Mouse (Mus musculus): ENCODE results near the gene Gm43191. TPM values are rescaled to one million over a fixed set of nuclear protein-coding genes. Genes with fewer than 3 reads are reported as not detected.

Gm43191 gene
- polyA plus RNA-seq (2012): not detected in 2 replicates

DNA sequence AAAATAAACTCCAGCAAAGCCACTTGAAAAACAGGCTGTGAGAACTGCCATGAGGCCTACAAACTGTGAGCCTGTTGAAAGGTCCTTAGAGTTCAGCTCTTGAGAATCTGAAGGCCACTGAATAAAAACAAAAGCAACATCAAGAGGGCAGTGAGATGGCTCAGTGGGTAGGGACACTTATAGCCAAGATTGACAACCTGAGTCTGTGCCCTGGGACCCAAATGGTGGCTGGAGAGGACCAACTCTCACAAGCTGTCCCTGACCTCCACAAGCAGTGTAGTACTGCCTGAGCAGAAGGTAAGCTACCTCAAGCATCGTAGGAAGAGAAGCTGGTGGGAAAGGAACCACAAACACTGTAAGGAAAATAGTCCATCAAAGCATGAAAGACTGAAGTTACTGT is at the start of gene Gm43191:
Gm43191 (minus strand) TSS at position 101 of the 400 bp plus-strand sequence.
- Histone ChIP-seq H3K4me1 (ENCODE audit: control insufficient read depth) (no peaks in the 10 kb centered on the region), H3K9me3 (ENCODE audit: control insufficient read depth, low read length) (no peaks in the 10 kb centered on the region), H3K4me3 (replicated peaks) (no peak within 1 kb of the TSS), H3K36me3 (ENCODE audit: control insufficient read depth) (peaks cover 71% of the 10 kb centered on the region), H3K27me3 (ENCODE audit: control insufficient read depth) (no peaks in the 10 kb centered on the region)
- TF ChIP-seq GATA1 (IDR thresholded peaks at IDR 0.05; ENCODE audit: low read length) (no peak), TAL1 (IDR thresholded peaks at IDR 0.05; ENCODE audit: low read length) (no peak)

DNA sequence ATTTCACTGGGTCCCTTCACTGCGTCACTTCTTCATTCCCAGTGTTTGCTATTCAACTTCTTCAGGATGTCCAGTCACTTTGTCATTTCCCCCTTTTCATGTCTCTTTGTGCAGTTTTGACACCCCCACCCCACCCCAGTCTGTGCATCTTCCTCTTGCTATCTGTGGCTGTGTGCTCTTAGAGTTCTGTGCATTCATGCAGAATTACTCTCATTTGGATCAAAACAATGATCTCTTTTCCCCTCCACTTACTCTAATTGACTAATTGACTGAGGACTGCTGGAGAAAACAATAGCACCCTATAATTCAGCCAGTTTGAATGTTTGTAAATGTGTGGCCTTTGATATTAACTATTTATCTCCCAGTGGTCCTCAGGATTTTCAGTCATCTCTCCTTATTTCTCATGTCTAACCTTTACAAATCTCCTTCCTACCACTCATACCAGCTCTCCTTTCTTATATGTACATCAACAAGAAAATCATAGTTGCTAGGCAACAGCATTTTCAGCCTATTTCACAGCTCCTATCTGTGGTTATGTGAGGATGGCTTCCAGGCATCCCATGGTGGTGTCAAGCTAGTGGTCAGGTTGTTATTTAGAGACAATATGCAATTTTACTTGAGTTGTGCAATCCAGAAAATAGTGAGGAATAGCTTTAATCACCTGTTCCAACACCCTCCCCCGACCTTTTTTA is 48.6 kb upstream of the Gm43191 start:
- Histone ChIP-seq H3K9me3 (ENCODE audit: control insufficient read depth, low read length) (no peaks in the 10 kb centered on the region), H3K4me3 (replicated peaks) (no peak overlapping the region), H3K4me1 (ENCODE audit: control insufficient read depth) (peaks cover 3% of the 10 kb centered on the region; the same call in 1 of the 2 replicates), H3K27me3 (ENCODE audit: control insufficient read depth) (peaks cover 2% of the 10 kb centered on the region; the same call in 1 of the 2 replicates), H3K36me3 (ENCODE audit: control insufficient read depth) (no peaks in the 10 kb centered on the region)
- no peak for TF ChIP-seq GATA1 (IDR thresholded peaks at IDR 0.05; ENCODE audit: low read length)
- TF ChIP-seq TAL1 (IDR thresholded peaks at IDR 0.05; ENCODE audit: low read length): no peak

DNA sequence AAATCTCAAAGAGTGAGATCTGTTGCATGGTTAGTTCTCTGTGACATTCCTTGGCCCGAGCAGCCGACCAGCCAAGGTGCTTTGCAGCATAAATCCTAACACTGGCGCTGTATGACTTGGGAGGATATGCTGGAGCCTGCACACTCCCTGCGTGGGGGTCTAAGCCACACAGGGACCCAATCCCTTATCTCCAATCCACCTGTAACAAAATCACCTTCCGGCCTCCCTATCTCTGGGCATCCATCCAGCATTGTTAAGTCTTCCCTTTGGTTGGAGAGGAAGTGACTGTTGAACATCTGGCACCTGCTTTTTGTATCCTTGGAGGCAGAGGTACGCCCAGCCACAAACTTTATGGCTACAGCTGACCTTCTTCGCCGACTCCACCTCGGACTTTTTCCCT is 45.7 kb upstream of the Gm43191 start:
- Histone ChIP-seq H3K36me3 (ENCODE audit: control insufficient read depth) (no peaks in the 10 kb centered on the region), H3K4me1 (ENCODE audit: control insufficient read depth) (peaks cover 3% of the 10 kb centered on the region; the same call in 1 of the 2 replicates), H3K9me3 (ENCODE audit: control insufficient read depth, low read length) (no peaks in the 10 kb centered on the region), H3K27me3 (ENCODE audit: control insufficient read depth) (peaks cover 2% of the 10 kb centered on the region; the same call in 1 of the 2 replicates), H3K4me3 (replicated peaks) (no peak overlapping the region)
- TF ChIP-seq TAL1 (IDR thresholded peaks at IDR 0.05; ENCODE audit: low read length): no peak
- no peak for TF ChIP-seq GATA1 (IDR thresholded peaks at IDR 0.05; ENCODE audit: low read length)

DNA sequence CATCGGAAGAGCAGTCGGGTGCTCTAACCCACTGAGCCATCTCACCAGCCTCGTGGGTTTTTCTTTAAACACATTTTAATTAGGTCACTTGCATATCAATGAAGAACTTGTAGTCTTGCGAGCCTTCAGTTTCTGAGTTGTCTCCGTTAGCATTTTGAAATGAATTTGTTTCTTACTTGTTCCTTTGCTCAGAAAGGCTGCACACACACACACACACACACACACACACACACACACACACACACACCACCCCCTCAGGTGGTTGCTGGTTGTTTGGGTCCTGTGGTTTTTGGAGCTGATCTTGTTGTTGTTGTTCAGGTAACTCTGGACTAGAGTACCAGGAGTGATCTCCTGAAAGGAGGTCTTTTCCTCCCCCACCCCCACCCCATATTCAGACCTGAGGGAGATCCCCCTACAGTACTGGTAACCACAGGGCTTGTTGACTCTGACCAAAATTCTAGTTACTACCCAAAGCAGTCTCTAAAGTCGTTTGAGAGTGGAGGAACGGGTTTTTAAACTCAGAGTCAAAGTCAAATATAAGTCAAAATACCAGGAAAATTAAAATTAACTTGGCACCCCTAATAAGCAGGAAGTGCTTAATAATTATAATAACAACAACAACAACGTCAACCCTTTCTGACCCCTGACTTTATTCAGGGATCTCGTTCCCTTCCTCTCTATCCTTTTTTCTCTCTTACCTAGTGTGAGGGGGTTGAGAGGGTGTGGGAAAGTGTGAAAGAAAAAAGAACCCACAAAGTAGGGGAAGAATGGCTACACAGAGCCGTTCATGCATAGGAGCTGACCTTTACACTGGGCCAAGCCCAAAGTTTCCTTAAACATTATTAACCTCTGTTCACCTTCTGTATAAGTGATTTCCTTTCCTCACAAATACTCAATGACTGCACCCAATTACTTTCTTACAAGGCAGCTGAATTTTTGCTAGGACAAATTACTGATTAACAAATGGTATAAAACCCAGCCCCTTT is 42.7 kb upstream of the Gm43191 start:
- H3K27me3 ChIP-seq (ENCODE audit: control insufficient read depth): no peaks in the 10 kb centered on the region
- no peak for TF ChIP-seq GATA1 (IDR thresholded peaks at IDR 0.05; ENCODE audit: low read length)
- TF ChIP-seq TAL1 (IDR thresholded peaks at IDR 0.05; ENCODE audit: low read length): no peak
- no peaks in the 10 kb centered on the region for H3K36me3 ChIP-seq (ENCODE audit: control insufficient read depth)
- no peak overlapping the region for H3K4me3 ChIP-seq (replicated peaks)
- H3K4me1 ChIP-seq (ENCODE audit: control insufficient read depth): peaks cover 3% of the 10 kb centered on the region; the same call in 1 of the 2 replicates
- H3K9me3 ChIP-seq (ENCODE audit: control insufficient read depth, low read length): no peaks in the 10 kb centered on the region

DNA sequence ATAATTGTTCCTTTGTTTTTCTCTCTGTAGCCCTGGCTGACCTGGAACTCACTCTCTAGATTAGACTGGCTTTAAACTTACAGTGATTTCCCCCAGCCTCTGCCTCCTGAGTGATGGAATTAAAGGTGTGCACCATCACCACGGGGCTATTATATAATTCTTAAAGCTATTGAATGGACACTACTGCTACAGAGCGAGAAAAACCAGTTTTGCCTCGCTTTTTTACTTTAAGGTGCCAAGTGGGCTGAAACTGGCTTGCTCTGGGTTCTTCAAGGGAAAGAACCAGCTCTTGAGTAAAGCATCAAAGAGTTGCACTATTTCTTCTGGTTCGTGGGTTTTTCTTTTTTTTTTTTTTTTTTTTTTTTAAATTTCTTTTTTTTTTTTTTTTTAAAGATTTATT is 41.9 kb upstream of the Gm43191 start:
- Histone ChIP-seq H3K4me3 (replicated peaks) (no peak overlapping the region), H3K36me3 (ENCODE audit: control insufficient read depth) (no peaks in the 10 kb centered on the region), H3K27me3 (ENCODE audit: control insufficient read depth) (no peaks in the 10 kb centered on the region), H3K4me1 (ENCODE audit: control insufficient read depth) (peaks cover 3% of the 10 kb centered on the region; the same call in 1 of the 2 replicates), H3K9me3 (ENCODE audit: control insufficient read depth, low read length) (no peaks in the 10 kb centered on the region)
- TF ChIP-seq TAL1 (IDR thresholded peaks at IDR 0.05; ENCODE audit: low read length) (no peak), GATA1 (IDR thresholded peaks at IDR 0.05; ENCODE audit: low read length) (no peak)

DNA sequence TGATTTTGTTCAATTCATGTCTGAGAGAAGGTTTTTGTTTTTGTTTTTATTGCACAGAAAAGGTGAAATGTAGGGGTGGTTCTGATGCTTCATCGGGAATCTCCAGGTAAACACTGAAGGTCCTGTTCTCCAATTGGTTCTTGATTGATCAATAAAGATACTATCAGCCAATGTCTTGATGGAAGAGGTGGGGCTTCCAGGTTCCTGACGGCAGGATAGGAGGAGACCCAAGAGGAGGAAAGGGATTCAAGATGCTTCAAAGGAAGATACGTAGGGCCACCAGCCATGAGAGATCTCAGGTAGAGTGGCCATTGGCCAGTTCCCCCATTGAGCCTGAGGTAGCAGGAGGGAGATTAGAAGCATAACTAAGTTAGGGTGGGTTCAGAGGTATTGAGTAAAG is 37.9 kb upstream of the Gm43191 start:
- no peaks in the 10 kb centered on the region for H3K4me1 ChIP-seq (ENCODE audit: control insufficient read depth)
- TF ChIP-seq GATA1 (IDR thresholded peaks at IDR 0.05; ENCODE audit: low read length): no peak
- no peak for TF ChIP-seq TAL1 (IDR thresholded peaks at IDR 0.05; ENCODE audit: low read length)
- H3K27me3 ChIP-seq (ENCODE audit: control insufficient read depth): no peaks in the 10 kb centered on the region
- H3K4me3 ChIP-seq (replicated peaks): no peak overlapping the region
- no peaks in the 10 kb centered on the region for H3K36me3 ChIP-seq (ENCODE audit: control insufficient read depth)
- H3K9me3 ChIP-seq (ENCODE audit: control insufficient read depth, low read length): no peaks in the 10 kb centered on the region

DNA sequence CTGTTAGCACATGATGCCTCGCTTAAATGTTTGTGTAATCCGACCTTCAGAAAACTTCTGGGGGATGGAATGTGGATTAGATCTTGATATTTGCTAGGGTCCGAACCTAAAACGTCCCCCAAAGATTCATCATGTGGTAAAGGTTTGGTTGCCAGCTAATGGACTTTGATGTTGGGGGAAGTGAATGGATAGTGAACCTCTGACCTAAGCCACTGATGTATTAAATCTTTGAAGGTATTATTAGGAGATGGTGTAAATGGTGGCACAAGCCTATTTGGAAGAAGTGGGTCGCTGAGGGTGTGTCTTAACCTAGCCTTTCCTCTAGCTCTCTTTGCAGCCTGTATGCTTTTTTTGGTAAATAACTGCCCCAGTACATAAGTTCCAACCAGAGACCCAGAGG is 32.0 kb upstream of the Gm43191 start:
- no peak for TF ChIP-seq TAL1 (IDR thresholded peaks at IDR 0.05; ENCODE audit: low read length)
- TF ChIP-seq GATA1 (IDR thresholded peaks at IDR 0.05; ENCODE audit: low read length): no peak
- peak overlapping the region; percentile 70 for H3K4me3 ChIP-seq (replicated peaks)

DNA sequence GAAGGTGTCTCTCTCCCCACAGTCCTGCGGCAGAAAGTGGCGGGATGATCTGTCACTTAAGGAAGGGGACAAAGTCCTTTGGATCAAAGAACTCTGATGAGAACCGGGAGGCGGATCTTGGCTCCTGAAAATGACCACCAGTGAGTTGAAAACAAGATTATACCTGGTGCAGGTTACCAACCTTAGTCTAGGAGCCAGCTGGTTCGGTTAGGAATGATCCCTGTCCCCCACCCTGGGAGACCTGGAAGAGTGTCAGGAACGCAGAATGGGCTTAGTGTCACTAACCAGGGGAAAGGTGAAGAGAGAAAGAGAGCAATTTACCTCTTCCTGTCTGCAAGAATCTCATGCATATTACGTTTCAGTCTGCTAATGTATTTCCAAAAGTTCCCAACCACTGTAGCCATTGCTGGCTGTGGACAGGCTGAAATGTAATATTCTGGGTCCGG is 31.4 kb upstream of the Gm43191 start, which contains the start of gene Slc35a3:
Slc35a3 (minus strand) TSS at position 396 of the 446 bp plus-strand sequence.
- H3K9me3 ChIP-seq (ENCODE audit: control insufficient read depth, low read length): no peaks in the 10 kb centered on the region
- peaks cover 12% of the 10 kb centered on the region for H3K27me3 ChIP-seq (ENCODE audit: control insufficient read depth)
- no peak for TF ChIP-seq TAL1 (IDR thresholded peaks at IDR 0.05; ENCODE audit: low read length)
- TF ChIP-seq GATA1 (IDR thresholded peaks at IDR 0.05; ENCODE audit: low read length): no peak
- H3K36me3 ChIP-seq (ENCODE audit: control insufficient read depth): peaks cover 5% of the 10 kb centered on the region
- H3K4me1 ChIP-seq (ENCODE audit: control insufficient read depth): peaks cover 42% of the 10 kb centered on the region
- peak within 1 kb of the TSS; percentile 70 for H3K4me3 ChIP-seq (replicated peaks)

More for the DNA sequence above, 32.0 kb upstream of the Gm43191 start:
- H3K36me3 ChIP-seq (ENCODE audit: control insufficient read depth): peaks cover 5% of the 10 kb centered on the region
- peaks cover 12% of the 10 kb centered on the region for H3K27me3 ChIP-seq (ENCODE audit: control insufficient read depth)
- H3K9me3 ChIP-seq (ENCODE audit: control insufficient read depth, low read length): no peaks in the 10 kb centered on the region
- peaks cover 39% of the 10 kb centered on the region for H3K4me1 ChIP-seq (ENCODE audit: control insufficient read depth)
